Mouse (Mus musculus): Measurements from ENCODE around the gene Tex2.
"Not testable (repeated sequence)": the region's sequence is repeated elsewhere in the genome, so short reads cannot be mapped to it uniquely, and the experiment has no call there.

Gene Tex2

GRCm38 (mm10) chr11:106612961-106613637, at the start of gene Tex2:
Gene Tex2 (minus strand): TSS chr11:106613423.
- in situ Hi-C loops (cut with MboI, MseI): no loop called here

- in situ Hi-C loops (cut with MboI, MseI): no loop called here
Measured at GRCm38 (mm10) chr11:106662634-106663407, 49.6 kb upstream of the Tex2 start.

- in situ Hi-C loops (cut with MboI, MseI): no loop called here
Measured at GRCm38 (mm10) chr11:106660453-106661081, 47.3 kb upstream of the Tex2 start.

GRCm38 (mm10) chr11:106659598-106660295, 46.5 kb upstream of the Tex2 start:
- in situ Hi-C loops (cut with MboI, MseI): no loop called here

GRCm38 (mm10) chr11:106658051-106658880, 45.0 kb upstream of the Tex2 start:
- in situ Hi-C loops (cut with MboI, MseI): no loop called here

- in situ Hi-C loops (cut with MboI, MseI): not testable (repeated sequence)
Measured at GRCm38 (mm10) chr11:106656896-106657498, 43.8 kb upstream of the Tex2 start.

- in situ Hi-C loops (cut with MboI, MseI): loop anchor here (5.0 to 25.0 kb wide), 2 partner anchors 94 to 136 kb away; no protein-coding TSS in a partner anchor
Measured at GRCm38 (mm10) chr11:106648347-106648746, 35.1 kb upstream of the Tex2 start.

GRCm38 (mm10) chr11:106642966-106643637, 29.9 kb upstream of the Tex2 start:
- in situ Hi-C loops (cut with MboI, MseI): loop anchor here (25.0 kb wide), 1 partner anchor 131 kb away; no protein-coding TSS in a partner anchor

GRCm38 (mm10) chr11:106641580-106641979, 28.4 kb upstream of the Tex2 start:
- in situ Hi-C loops (cut with MboI, MseI): loop anchor here (25.0 kb wide), 1 partner anchor 129 kb away; no protein-coding TSS in a partner anchor

- in situ Hi-C loops (cut with MboI, MseI): loop anchor here (25.0 kb wide), 1 partner anchor 128 kb away; no protein-coding TSS in a partner anchor
Measured at GRCm38 (mm10) chr11:106640059-106640458, 26.8 kb upstream of the Tex2 start.

- in situ Hi-C loops (cut with MboI, MseI): loop anchor here (25.0 kb wide), 1 partner anchor 127 kb away; no protein-coding TSS in a partner anchor
Measured at GRCm38 (mm10) chr11:106639356-106639692, 26.1 kb upstream of the Tex2 start.

GRCm38 (mm10) chr11:106638551-106639355, 25.5 kb upstream of the Tex2 start:
- in situ Hi-C loops (cut with MboI, MseI): loop anchor here (25.0 kb wide), 1 partner anchor 126 kb away; no protein-coding TSS in a partner anchor

GRCm38 (mm10) chr11:106637754-106638153, 24.5 kb upstream of the Tex2 start:
- in situ Hi-C loops (cut with MboI, MseI): loop anchor here (25.0 kb wide), 1 partner anchor 125 kb away; no protein-coding TSS in a partner anchor

GRCm38 (mm10) chr11:106635946-106636345, 22.7 kb upstream of the Tex2 start:
- in situ Hi-C loops (cut with MboI, MseI): loop anchor here (25.0 kb wide), 1 partner anchor 124 kb away; no protein-coding TSS in a partner anchor

GRCm38 (mm10) chr11:106634175-106634574, 21.0 kb upstream of the Tex2 start:
- in situ Hi-C loops (cut with MboI, MseI): loop anchor here (25.0 kb wide), 1 partner anchor 122 kb away; no protein-coding TSS in a partner anchor

- in situ Hi-C loops (cut with MboI, MseI): loop anchor here (25.0 kb wide), 1 partner anchor 121 kb away; no protein-coding TSS in a partner anchor
Measured at GRCm38 (mm10) chr11:106633456-106633855, 20.2 kb upstream of the Tex2 start.

- in situ Hi-C loops (cut with MboI, MseI): loop anchor here (5.0 to 25.0 kb wide), 3 partner anchors 60 to 210 kb away; no protein-coding TSS in a partner anchor
Measured at GRCm38 (mm10) chr11:106627692-106628091, 14.5 kb upstream of the Tex2 start.

- in situ Hi-C loops (cut with MboI, MseI): loop anchor here (5.0 to 25.0 kb wide), 3 partner anchors 58 to 208 kb away; no protein-coding TSS in a partner anchor
Measured at GRCm38 (mm10) chr11:106625577-106625976, 12.4 kb upstream of the Tex2 start.

Measured in regulatory T cell (primary cell).